Mouse (Mus musculus) limb, embryonic 13.5 days (tissue): ENCODE measurements around the gene Sncg. TPM values are rescaled to one million over a fixed set of nuclear protein-coding genes. Genes with fewer than 3 reads are reported as not detected.

Experiments used
- ATAC-seq: fragments of 200-750 bp; cut with Nextera tagmentation; 2 replicates; pipeline ENCODE4 v1.8.0; 2017; ENCODE audit warnings: low read depth, moderate number of reproducible peaks, moderate TSS enrichment; ENCODE audit not compliant: low FRiP score
- H3K27ac ChIP-seq: fragments of 300-500 bp; sonication (generic); 2 replicates; pipeline ENCODE4 v1.5.1; 2015; ENCODE audit warnings: inconsistent platforms, mild to moderate bottlenecking, moderate library complexity
- H3K27me3 ChIP-seq: fragments of 300-500 bp; sonication (generic); 2 replicates; pipeline ENCODE4 v1.6.1; 2015; ENCODE audit warnings: mild to moderate bottlenecking, inconsistent platforms
- H3K36me3 ChIP-seq: fragments of 300-500 bp; sonication (generic); 2 replicates; pipeline ENCODE4 v1.6.1; 2015; ENCODE audit warnings: inconsistent platforms, mild to moderate bottlenecking, moderate library complexity
- H3K4me1 ChIP-seq: fragments of 300-500 bp; sonication (generic); 2 replicates; pipeline ENCODE4 v1.6.1; 2015; ENCODE audit warnings: inconsistent platforms
- H3K4me2 ChIP-seq: fragments of 300-500 bp; sonication (generic); replicated peaks from 2 replicates; pipeline ENCODE4 v1.6.1; 2015; ENCODE audit warnings: inconsistent platforms, mild to moderate bottlenecking, moderate library complexity
- H3K4me3 ChIP-seq: fragments of 300-500 bp; sonication (generic); 2 replicates; pipeline ENCODE4 v1.5.1; 2015; ENCODE audit warnings: moderate library complexity, mild to moderate bottlenecking, inconsistent platforms
- H3K9ac ChIP-seq: fragments of 300-500 bp; sonication (generic); 2 replicates; pipeline ENCODE4 v1.6.1; 2015; ENCODE audit warnings: mild to moderate bottlenecking, inconsistent platforms
- H3K9me3 ChIP-seq: fragments of 300-500 bp; sonication (generic); 2 replicates; pipeline ENCODE4 v1.6.1; 2016; ENCODE audit warnings: inconsistent platforms
- WGBS: fragments of 180-500 bp; shearing (Covaris S2); methylation state at CpG from one replicate; pipeline ENCODE4 v1.1.7; 2015; 5-methylcytosine and 5-hydroxymethylcytosine counted together
- polyA plus RNA-seq: library from polyadenylated mRNA; unstranded; fragments of >200 nt; fragmentation: Nextera tagmentation; extraction: Ambion mirVana; gene quantifications from 2 replicates; pipeline ENCODE4 v1.2.1, GENCODE M21; 2015

Gene Sncg
- polyA plus RNA-seq, 1 experiment from 2014 or later: 3.6 TPM

DNA sequence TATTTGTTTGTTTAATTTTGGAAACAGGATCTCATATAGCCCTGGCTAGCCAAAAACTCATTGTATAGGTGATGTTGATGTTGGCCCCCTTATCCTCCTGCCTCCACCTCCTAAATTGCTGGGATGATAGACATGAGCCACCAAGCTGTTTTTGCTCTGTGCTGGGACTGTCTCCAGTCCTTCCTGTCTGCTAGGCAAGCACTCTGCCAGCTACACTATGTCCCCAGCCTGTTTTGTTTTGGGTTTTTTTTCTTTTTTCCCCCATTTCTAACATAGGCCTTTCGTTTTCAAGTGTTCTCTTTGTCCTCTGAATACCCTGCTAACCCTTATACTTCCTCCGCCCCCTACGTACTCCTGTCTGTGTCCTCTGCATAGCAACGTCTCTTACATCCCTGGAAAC, 18.7 kb upstream of the Sncg start:
- Histone ChIP-seq H3K9me3 (peaks cover 6% of the 10 kb centered on the region; the same call in 1 of the 2 replicates), H3K4me2 (no peak overlapping the region), H3K27me3 (no peaks in the 10 kb centered on the region), H3K4me1 (no peaks in the 10 kb centered on the region), H3K4me3 (no peak overlapping the region), H3K9ac (no peak overlapping the region), H3K36me3 (peaks cover 9% of the 10 kb centered on the region), H3K27ac (no peak overlapping the region)
- 78% methylated on average over 4 of the region's 4 CpGs for WGBS
- no peak for ATAC-seq

DNA sequence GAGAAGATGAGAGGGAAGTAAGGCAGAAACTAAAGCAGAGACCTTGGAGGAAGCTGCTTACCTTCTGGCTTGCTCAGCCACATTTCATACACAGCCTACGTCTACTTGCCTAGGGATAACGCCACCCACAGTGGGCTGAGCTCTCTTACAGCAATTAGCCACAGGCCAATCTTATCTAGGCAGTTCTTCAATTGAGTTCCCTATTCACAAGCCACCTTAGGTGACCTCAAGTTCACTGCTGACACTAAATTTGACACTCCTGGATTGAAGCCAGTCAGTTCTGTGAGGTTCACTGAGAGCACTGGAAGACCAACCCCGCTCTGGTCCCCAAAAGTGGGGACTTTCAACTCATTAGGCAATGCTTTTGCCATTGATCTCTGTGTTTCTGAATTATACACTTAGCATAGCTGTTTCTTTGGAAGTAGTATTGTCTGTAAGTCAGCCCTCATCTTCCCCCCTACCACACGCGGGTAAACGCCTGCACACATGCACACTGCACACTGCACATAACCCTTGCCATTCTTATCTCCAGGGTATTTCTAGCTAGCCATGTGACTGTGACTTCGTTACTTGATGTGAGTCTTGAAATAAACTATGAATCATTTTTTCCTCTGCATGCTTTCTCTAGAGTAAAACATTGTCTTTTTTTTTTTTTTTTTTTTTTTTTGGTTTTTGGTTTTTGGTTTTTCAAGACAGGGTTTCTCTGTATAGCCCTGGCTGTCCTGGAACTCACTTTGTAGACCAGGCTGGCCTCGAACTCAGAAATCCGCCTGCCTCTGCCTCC, 8.5 kb upstream of the Sncg start:
- H3K27me3 ChIP-seq: no peaks in the 10 kb centered on the region
- no peaks in the 10 kb centered on the region for H3K36me3 ChIP-seq
- no peak overlapping the region for H3K27ac ChIP-seq
- no peak overlapping the region for H3K9ac ChIP-seq
- WGBS: 94% methylated on average over 9 of the region's 9 CpGs
- H3K4me3 ChIP-seq: no peak overlapping the region
- peaks cover 11% of the 10 kb centered on the region for H3K4me1 ChIP-seq
- H3K4me2 ChIP-seq: no peak overlapping the region
- no peak for ATAC-seq
- no peaks in the 10 kb centered on the region for H3K9me3 ChIP-seq

DNA sequence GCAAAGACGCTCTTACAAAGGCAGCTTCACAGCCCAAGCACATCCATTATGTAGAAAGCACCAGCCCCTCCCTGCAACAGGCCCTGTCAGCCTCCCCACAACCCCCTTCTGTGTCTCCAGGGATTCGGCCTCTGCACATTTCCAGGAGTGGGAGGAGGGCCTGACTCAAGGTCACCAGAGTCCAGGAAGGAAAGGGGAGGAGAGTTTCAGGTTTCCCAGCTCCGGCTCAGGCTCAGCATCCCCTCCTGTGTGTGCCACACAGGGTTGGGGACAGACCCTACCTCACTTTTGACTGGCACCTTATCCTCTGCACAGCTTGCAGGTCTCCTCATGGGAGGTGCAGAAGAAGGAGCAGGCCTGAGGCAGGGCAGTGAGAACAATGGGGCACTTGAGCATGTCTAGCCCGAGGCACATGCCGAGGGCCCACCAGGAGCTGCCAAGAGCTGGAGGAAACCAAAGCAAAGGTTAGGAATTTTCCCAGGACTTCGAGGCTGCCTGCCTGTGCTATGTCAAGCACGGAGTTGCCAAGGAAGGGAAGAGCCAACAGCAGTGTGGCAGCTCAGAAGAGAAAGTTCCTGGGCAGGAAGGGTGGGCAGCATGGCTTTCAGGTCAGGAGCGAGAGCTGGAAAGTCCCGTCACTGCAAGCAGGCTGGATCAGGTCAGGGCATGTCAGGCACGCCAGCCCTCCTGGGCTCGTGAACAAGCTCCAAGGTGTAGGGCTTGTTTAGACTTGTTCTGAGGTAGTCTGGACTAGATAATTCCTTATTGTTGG, 4.2 kb upstream of the Sncg start:
- Histone ChIP-seq H3K27me3 (no peaks in the 10 kb centered on the region), H3K36me3 (no peaks in the 10 kb centered on the region), H3K27ac (peak overlapping the region; percentile 81), H3K9me3 (no peaks in the 10 kb centered on the region), H3K4me1 (peaks cover 40% of the 10 kb centered on the region), H3K4me2 (peak overlapping the region; percentile 19), H3K4me3 (no peak overlapping the region), H3K9ac (peak overlapping the region; percentile 31; the same call in 1 of the 2 replicates)
- peak; percentile 58 for ATAC-seq
- 37% methylated on average over 11 of the region's 11 CpGs for WGBS

DNA sequence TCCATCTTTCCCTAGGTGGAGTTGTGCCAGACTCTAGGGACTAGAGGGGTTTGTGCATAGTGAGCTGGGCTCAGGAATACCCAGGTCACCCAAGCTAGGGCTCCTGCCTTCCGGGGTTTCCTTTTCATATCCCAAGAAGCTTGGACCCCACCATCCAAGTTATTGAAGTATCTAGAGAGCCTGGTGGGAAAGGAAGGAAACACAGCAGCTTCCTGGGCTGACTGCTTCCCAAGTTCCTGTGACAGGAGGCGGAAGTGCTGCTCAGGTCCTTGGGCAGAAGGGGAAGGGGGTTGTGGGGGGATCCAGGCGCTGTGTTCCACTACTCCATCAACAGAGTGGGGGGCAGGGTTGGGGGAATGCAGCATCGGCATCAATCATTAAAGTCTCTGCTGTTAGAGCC, 2.5 kb upstream of the Sncg start:
- Histone ChIP-seq H3K27ac (0 out of 2 replicates have a peak overlapping the region, but pooled peaks have one; percentile 15), H3K4me1 (peaks cover 40% of the 10 kb centered on the region), H3K27me3 (no peaks in the 10 kb centered on the region), H3K9ac (no peak overlapping the region), H3K4me2 (peak overlapping the region; percentile 21; the same call in 1 of the 2 replicates), H3K36me3 (no peaks in the 10 kb centered on the region), H3K4me3 (no peak overlapping the region), H3K9me3 (no peaks in the 10 kb centered on the region)
- WGBS: 69% methylated on average over 4 of the region's 4 CpGs
- ATAC-seq: no peak

DNA sequence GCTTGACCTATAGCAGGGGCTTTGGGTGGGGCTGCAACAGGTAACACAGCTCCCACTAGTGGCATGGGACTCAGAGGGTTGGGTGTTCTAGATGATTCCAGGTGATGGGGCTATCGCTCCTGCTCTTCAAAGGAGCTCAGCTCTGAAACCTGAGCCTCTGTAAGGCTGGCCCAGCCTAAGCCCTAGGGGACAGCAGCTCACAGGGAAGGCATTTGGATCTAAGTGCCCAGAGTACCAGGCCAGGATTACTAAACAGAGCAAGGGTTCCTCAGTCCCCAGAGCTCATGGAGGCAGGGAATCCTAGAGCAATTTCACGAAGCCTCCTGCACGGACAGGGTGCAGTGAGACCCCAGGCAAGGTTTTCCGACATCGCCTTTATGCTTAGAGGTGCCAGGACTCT, 1.4 kb upstream of the Sncg start:
- Histone ChIP-seq H3K4me1 (peaks cover 40% of the 10 kb centered on the region), H3K9ac (peak overlapping the region; percentile 25; the same call in 1 of the 2 replicates), H3K27me3 (no peaks in the 10 kb centered on the region), H3K36me3 (no peaks in the 10 kb centered on the region), H3K9me3 (no peaks in the 10 kb centered on the region), H3K4me2 (peak overlapping the region; percentile 21; the same call in 1 of the 2 replicates), H3K27ac (no peak overlapping the region; the same call in 1 of the 2 replicates), H3K4me3 (peak overlapping the region; percentile 11)
- ATAC-seq: no peak
- WGBS: 73% methylated on average over 5 of the region's 5 CpGs

DNA sequence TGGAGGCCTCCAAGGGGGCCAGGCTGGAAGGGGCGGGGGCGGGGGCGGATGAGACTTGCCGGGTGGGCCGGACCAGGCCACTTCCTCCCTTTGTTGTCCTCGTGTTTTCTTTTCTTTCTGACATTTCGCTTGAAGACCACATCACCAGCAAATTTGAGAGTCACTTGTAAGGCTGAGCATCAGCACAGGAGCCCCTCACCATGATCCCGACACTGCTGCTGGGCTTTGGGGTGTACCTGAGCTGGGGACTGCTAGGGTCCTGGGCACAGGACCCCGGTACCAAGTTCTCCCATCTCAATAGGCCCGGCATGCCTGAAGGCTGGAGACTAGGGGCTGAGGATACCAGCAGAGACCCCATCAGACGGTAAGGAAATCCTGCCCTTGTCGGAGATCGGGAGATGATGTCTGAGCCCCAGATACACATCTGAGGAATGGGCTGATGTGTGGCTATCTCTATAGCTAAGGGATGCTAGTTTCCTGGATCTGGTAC, 871 bp upstream of the Sncg start, which contains the start of gene Mmrn2:
TSS of gene Mmrn2 (plus strand) at position 51 of the 490 bp plus-strand sequence.
- H3K27me3 ChIP-seq: no peaks in the 10 kb centered on the region
- peak within 1 kb of the TSS; percentile 25; the same call in 1 of the 2 replicates for H3K9ac ChIP-seq
- no peaks in the 10 kb centered on the region for H3K36me3 ChIP-seq
- no peak within 1 kb of the TSS; the same call in 1 of the 2 replicates for H3K27ac ChIP-seq
- H3K4me3 ChIP-seq: peak within 1 kb of the TSS; percentile 11
- WGBS: 81% methylated on average over 13 of the region's 13 CpGs
- no peak for ATAC-seq
- H3K9me3 ChIP-seq: no peaks in the 10 kb centered on the region
- peak within 1 kb of the TSS; percentile 21; the same call in 1 of the 2 replicates for H3K4me2 ChIP-seq
- H3K4me1 ChIP-seq: peaks cover 40% of the 10 kb centered on the region

DNA sequence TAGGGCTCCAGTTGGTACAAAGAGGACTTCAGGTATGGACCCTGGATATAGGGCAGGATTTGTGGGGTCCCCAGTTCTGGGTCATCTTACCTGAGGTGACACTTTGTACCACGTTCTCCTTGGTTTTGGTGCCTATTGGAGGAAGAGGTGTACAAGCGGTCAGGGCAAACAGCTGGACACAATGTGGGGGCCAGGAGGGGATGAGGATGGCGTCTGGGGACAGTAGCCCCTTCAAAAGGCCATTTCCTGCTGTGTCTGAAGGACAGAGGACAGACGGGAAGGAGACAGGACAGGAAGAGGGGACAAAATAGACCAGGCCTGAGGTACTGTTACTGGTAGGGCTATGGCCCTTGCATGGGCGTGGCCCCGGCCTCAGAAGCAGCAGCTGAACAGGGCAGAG, 1.0 kb downstream of the Sncg start:
- H3K9me3 ChIP-seq: no peaks in the 10 kb centered on the region
- no peak for ATAC-seq
- H3K36me3 ChIP-seq: no peaks in the 10 kb centered on the region
- peaks cover 33% of the 10 kb centered on the region for H3K4me1 ChIP-seq
- no peak overlapping the region for H3K9ac ChIP-seq
- WGBS: 79% methylated on average over 6 of the region's 6 CpGs
- H3K4me3 ChIP-seq: no peak overlapping the region
- H3K27me3 ChIP-seq: no peaks in the 10 kb centered on the region
- H3K27ac ChIP-seq: no peak overlapping the region
- H3K4me2 ChIP-seq: no peak overlapping the region

DNA sequence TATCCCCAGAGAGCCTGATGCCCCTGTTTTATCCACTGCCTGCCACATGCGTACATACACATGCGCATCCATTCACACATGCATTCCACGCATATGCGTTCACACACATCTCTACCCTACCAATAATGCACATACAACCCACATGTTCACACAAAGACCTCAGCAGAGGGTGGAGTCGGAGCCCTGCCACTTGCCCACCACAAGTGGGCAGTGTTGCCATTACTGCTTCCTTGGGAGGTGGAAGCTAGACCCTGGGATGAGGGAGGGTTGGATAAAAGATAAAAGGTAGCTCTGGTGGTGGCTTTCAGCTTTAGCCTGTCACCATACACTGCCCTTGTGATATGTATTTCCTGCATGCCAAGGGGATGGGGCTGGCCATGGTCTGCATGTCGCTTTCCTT, 1.9 kb downstream of the Sncg start:
- Histone ChIP-seq H3K4me1 (peaks cover 27% of the 10 kb centered on the region), H3K4me3 (no peak overlapping the region), H3K4me2 (no peak overlapping the region), H3K27me3 (no peaks in the 10 kb centered on the region), H3K36me3 (no peaks in the 10 kb centered on the region), H3K9ac (no peak overlapping the region), H3K27ac (no peak overlapping the region), H3K9me3 (no peaks in the 10 kb centered on the region)
- WGBS: 89% methylated on average over 6 of the region's 6 CpGs
- ATAC-seq: no peak

DNA sequence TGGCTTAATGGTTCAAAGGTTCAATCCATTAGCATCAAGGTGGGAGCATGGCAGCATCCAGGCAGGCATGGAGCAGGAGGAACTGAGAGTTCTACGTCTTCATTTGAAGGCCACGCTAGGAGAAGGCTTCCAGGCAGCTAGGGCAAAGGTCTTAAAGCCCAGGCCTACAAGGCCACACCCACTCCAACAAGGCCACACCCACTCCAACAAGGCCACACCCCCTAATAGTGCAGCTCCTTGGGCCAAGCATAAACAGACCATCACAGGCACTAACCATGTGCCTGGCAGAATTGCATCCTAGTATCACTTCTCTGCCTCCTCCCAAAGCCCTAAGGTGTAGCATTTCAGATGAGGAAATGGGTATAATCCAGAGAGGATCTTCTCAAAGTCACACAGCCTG, 2.8 kb downstream of the Sncg start:
- ATAC-seq: no peak
- no peak overlapping the region for H3K27ac ChIP-seq
- no peak overlapping the region for H3K4me3 ChIP-seq
- no peak overlapping the region for H3K4me2 ChIP-seq
- no peaks in the 10 kb centered on the region for H3K27me3 ChIP-seq
- WGBS: 66% methylated on average over 2 of the region's 2 CpGs
- H3K4me1 ChIP-seq: peaks cover 20% of the 10 kb centered on the region
- no peaks in the 10 kb centered on the region for H3K9me3 ChIP-seq
- H3K36me3 ChIP-seq: no peaks in the 10 kb centered on the region
- no peak overlapping the region for H3K9ac ChIP-seq

DNA sequence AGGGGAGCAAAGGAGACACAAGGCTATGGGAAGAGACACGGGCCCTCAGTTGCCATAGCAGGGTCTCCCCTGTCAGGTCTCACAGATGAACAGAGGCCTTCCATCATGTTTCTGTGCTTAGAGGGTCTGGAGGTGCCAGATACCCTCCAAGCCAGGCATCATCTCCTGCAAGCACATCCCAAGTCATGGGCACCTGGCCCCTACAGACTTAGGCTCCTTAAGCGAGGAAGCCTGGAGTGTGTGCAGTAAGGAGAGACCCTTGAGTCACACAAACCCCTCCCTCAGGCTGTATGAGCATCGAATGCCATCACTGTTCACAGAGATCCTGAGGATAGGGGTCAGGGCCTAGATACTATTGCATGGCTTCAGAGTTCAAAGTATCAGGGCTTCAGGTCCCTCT, 3.7 kb downstream of the Sncg start:
- Histone ChIP-seq H3K9me3 (no peaks in the 10 kb centered on the region), H3K9ac (no peak overlapping the region), H3K4me1 (peaks cover 11% of the 10 kb centered on the region), H3K27ac (no peak overlapping the region), H3K36me3 (no peaks in the 10 kb centered on the region), H3K4me2 (no peak overlapping the region), H3K4me3 (no peak overlapping the region), H3K27me3 (no peaks in the 10 kb centered on the region)
- WGBS: 90% methylated on average over 3 of the region's 3 CpGs
- ATAC-seq: no peak

DNA sequence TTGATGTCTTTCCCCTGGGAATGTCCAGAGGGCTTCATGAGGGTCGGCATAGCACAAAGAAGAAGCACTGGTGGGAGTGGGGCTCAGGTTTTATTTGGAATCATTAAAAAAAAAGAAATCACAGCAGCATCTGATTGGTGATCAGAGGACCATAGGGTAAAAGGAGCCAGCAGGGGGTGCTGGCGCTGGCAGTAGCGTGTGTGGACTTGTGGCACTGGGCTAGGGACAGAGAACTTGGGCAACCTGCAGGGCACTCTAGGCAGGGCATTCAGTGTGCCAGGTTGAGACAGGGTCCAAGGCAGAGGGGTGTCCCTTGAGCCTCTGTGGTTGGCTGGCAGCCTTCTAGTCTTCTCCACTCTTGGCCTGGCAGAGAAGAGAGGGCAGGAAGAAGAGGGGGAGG, 4.4 kb downstream of the Sncg start:
- H3K36me3 ChIP-seq: no peaks in the 10 kb centered on the region
- no peak overlapping the region for H3K4me3 ChIP-seq
- no peak for ATAC-seq
- no peak overlapping the region for H3K4me2 ChIP-seq
- no peaks in the 10 kb centered on the region for H3K9me3 ChIP-seq
- H3K27ac ChIP-seq: no peak overlapping the region
- WGBS: 49% methylated on average over 3 of the region's 3 CpGs
- H3K27me3 ChIP-seq: no peaks in the 10 kb centered on the region
- peaks cover 9% of the 10 kb centered on the region for H3K4me1 ChIP-seq
- no peak overlapping the region for H3K9ac ChIP-seq

DNA sequence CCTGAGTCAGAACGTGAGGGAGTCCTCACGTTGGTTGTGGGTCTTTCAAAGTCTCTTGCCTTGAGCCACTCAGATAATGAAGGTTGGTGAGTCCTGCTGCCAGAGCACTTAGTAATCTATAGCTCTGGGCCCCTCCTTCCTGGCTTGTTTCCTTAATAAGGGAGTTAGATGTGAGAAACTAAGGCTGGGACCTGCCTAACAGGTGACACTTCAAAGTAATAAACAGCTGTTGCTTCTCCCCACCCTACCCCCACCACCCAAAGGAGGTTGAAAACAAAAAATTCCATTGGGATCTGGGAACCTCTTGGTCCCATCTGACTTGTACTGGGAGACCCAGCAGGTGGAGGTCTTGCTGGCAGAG, 9.5 kb downstream of the Sncg start:
- 85% methylated on average over 2 of the region's 2 CpGs for WGBS
- ATAC-seq: no peak
- Histone ChIP-seq H3K27ac (no peak overlapping the region), H3K4me3 (no peak overlapping the region), H3K4me2 (no peak overlapping the region), H3K27me3 (peaks cover 24% of the 10 kb centered on the region), H3K9ac (no peak overlapping the region), H3K4me1 (peaks cover 10% of the 10 kb centered on the region), H3K36me3 (no peaks in the 10 kb centered on the region), H3K9me3 (no peaks in the 10 kb centered on the region)
